Mouse (Mus musculus) MEL (cell line): ENCODE measurements at regions not wholly inside any gene's neighbourhood (a gene's known extent, or its start where the extent isn't known, plus 50 kb on each side); places are given as distances from the start of the nearest gene placed in this dataset.

ENCODE experiments used
- DNase-seq: peaks from one replicate; pipeline ENCODE4 v3.0.0; 2011; ENCODE audit warnings: low read depth, low spot score
- H3K27ac ChIP-seq: 2 replicates; pipeline ENCODE4 v1.5.1; 2012; ENCODE audit warnings: low read depth, mild to moderate bottlenecking, control low read depth, low read length, moderate library complexity; ENCODE audit not compliant: control insufficient read depth
- H3K27me3 ChIP-seq, 2 experiments: fragments of 150-350 bp in 1 of 2; sonication (generic) in 1 of 2; 2 replicates each; pipeline ENCODE4 v1.6.1; 2012; ENCODE audit warnings: low read length in 2 of 2, mild to moderate bottlenecking in 2 of 2, improper control_type of control experiment in 1 of 2, moderate library complexity in 1 of 2; ENCODE audit not compliant: insufficient read depth in 2 of 2, control insufficient read depth in 1 of 2
- H3K36me3 ChIP-seq, 2 experiments: 2 replicates each; pipeline ENCODE4 v1.6.1; 2012 to 2014; ENCODE audit warnings: low read length in 2 of 2, improper control_type of control experiment in 1 of 2, inconsistent platforms in 1 of 2, mild to moderate bottlenecking in 1 of 2; ENCODE audit not compliant: insufficient read depth in 2 of 2, control insufficient read depth in 1 of 2
- H3K4me1 ChIP-seq, 2 experiments: fragments of 150-350 bp in 1 of 2; sonication (generic) in 1 of 2; 2 replicates each; pipeline ENCODE4 v1.6.1; 2012; ENCODE audit warnings: low read length in 2 of 2, improper control_type of control experiment in 1 of 2, mild to moderate bottlenecking in 1 of 2; ENCODE audit not compliant: insufficient read depth in 2 of 2, control insufficient read depth in 1 of 2
- H3K4me3 ChIP-seq, 2 experiments: fragments of 150-350 bp in 1 of 2; sonication (generic) in 1 of 2; 2 replicates each; pipeline ENCODE4 v1.5.1; 2012; ENCODE audit warnings: low read depth in 2 of 2, low read length in 2 of 2, mild to moderate bottlenecking in 2 of 2, moderate library complexity in 2 of 2, control low read depth in 1 of 2, improper control_type of control experiment in 1 of 2; ENCODE audit not compliant: control insufficient read depth in 1 of 2, insufficient read depth in 1 of 2
- H3K79me2 ChIP-seq: 2 replicates; pipeline ENCODE4 v1.6.1; 2012; ENCODE audit warnings: mild to moderate bottlenecking, low read length, moderate library complexity; ENCODE audit not compliant: control insufficient read depth, poor library complexity, insufficient read depth
- H3K9ac ChIP-seq: 2 replicates; pipeline ENCODE4 v1.6.1; 2012; ENCODE audit warnings: low read depth, mild to moderate bottlenecking, control low read depth, low read length, moderate library complexity; ENCODE audit not compliant: control insufficient read depth, poor library complexity, severe bottlenecking
- H3K9me3 ChIP-seq: fragments of 150-350 bp; sonication (generic); replicated peaks from 2 replicates; pipeline ENCODE4 v1.6.1; 2012; ENCODE audit warnings: mild to moderate bottlenecking, low read length, improper control_type of control experiment, moderate library complexity; ENCODE audit not compliant: insufficient read depth
- CTCF ChIP-seq, 3 experiments: IDR thresholded peaks in 2 of 3; conservative IDR thresholded peaks in 1 of 3; 2 replicates each; pipeline ENCODE4 v1.5.1; 2011 to 2012; ENCODE audit warnings: low read length in 3 of 3, low read depth in 2 of 3, mild to moderate bottlenecking in 2 of 3, improper control_type of control experiment in 1 of 3, inconsistent platforms in 1 of 3, mixed read lengths in 1 of 3, moderate library complexity in 1 of 3; ENCODE audit not compliant: control insufficient read depth in 1 of 3, insufficient read depth in 1 of 3, poor library complexity in 1 of 3, severe bottlenecking in 1 of 3
- EP300 ChIP-seq, 2 experiments: IDR thresholded peaks; 2 replicates each; pipeline ENCODE4 v1.6.1; 2011; ENCODE audit warnings: improper control_type of control experiment in 2 of 2, low read length in 2 of 2, low read depth in 1 of 2, mild to moderate bottlenecking in 1 of 2
- HCFC1 ChIP-seq: IDR thresholded peaks from 2 replicates; pipeline ENCODE4 v1.6.1; 2012; ENCODE audit warnings: low read depth, mild to moderate bottlenecking, inconsistent platforms, low read length, improper control_type of control experiment, moderate library complexity
- KAT2A ChIP-seq: conservative IDR thresholded peaks from 2 replicates; pipeline ENCODE4 v1.6.1; 2012; ENCODE audit warnings: low read depth, low read length, improper control_type of control experiment, inconsistent platforms
- MAX ChIP-seq: IDR thresholded peaks from 2 replicates; pipeline ENCODE4 v1.6.1; 2011; ENCODE audit warnings: low read length, improper control_type of control experiment
- MXI1 ChIP-seq: IDR thresholded peaks from 2 replicates; pipeline ENCODE4 v1.6.1; 2011; ENCODE audit warnings: mild to moderate bottlenecking, low read depth, low read length, improper control_type of control experiment
- MYB ChIP-seq: IDR thresholded peaks from 2 replicates; pipeline ENCODE4 v1.6.1; 2011; ENCODE audit warnings: mild to moderate bottlenecking, low read depth, low read length, improper control_type of control experiment
- MYC ChIP-seq: IDR thresholded peaks from 2 replicates; pipeline ENCODE4 v1.6.1; 2011; ENCODE audit warnings: low read depth, mild to moderate bottlenecking, low read length, improper control_type of control experiment, moderate library complexity
- NELFE ChIP-seq: IDR thresholded peaks from 2 replicates; pipeline ENCODE4 v1.6.1; 2011; ENCODE audit warnings: low read depth, low read length, improper control_type of control experiment
- NRF1 ChIP-seq: IDR thresholded peaks from 2 replicates; pipeline ENCODE4 v1.6.1; 2014; ENCODE audit warnings: low read depth, mild to moderate bottlenecking, inconsistent platforms, low read length, improper control_type of control experiment, moderate library complexity; ENCODE audit not compliant: poor library complexity, insufficient read depth, severe bottlenecking
- POLR2A ChIP-seq, 2 experiments: IDR thresholded peaks; 2 replicates each; pipeline ENCODE4 v1.6.1; 2011 to 2012; ENCODE audit warnings: low read length in 2 of 2, mild to moderate bottlenecking in 2 of 2, control low read depth in 1 of 2, improper control_type of control experiment in 1 of 2, low read depth in 1 of 2, moderate library complexity in 1 of 2; ENCODE audit not compliant: control insufficient read depth in 1 of 2, insufficient read depth in 1 of 2, poor library complexity in 1 of 2
- TAL1 ChIP-seq: IDR thresholded peaks from 2 replicates; pipeline ENCODE4 v1.6.1; 2012; ENCODE audit warnings: mild to moderate bottlenecking, inconsistent platforms, low read length, moderate library complexity, mixed read lengths
- ZC3H11A ChIP-seq: IDR thresholded peaks from 2 replicates; pipeline ENCODE4 v1.6.1; 2012; ENCODE audit warnings: low read depth, mild to moderate bottlenecking, inconsistent platforms, low read length, improper control_type of control experiment
- ZKSCAN1 ChIP-seq: IDR thresholded peaks from 2 replicates; pipeline ENCODE4 v1.6.1; 2012; ENCODE audit warnings: low read depth, mild to moderate bottlenecking, inconsistent platforms, low read length, improper control_type of control experiment, moderate library complexity
- ZNF384 ChIP-seq: IDR thresholded peaks from 2 replicates; pipeline ENCODE4 v1.6.1; 2012; ENCODE audit warnings: low read depth, mild to moderate bottlenecking, inconsistent platforms, low read length, improper control_type of control experiment

DNA sequence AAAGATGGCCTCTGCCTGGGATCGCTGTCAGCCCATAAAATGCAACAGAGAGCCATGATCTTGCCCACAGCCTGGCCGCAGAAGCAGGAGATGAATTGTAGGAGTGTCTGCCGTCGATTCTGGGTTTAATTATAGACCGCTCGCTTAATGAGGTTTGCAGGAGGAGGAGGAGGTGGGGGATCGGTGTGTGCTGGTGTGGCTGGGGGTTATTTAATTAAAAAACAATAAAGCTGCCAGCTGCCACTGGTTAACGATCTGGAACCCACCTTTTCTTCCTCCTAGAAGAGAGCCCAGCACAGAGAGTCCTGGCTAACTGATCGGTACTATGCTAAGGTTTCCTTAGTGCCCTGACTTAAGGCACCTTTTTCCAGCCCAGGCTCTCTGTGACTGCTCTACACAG is 231.4 kb upstream of the Pard3b start:
- H3K79me2 ChIP-seq = no peaks in the 10 kb centered on the region
- no peak overlapping the region for H3K27ac ChIP-seq
- no peak for DNase-seq
- H3K4me1 ChIP-seq = no peaks in the 10 kb centered on the region
- H3K9me3 ChIP-seq = no peaks in the 10 kb centered on the region
- no peak overlapping the region for H3K4me3 ChIP-seq
- TF ChIP-seq MYC (no peak), NELFE (no peak)
- no peak overlapping the region for H3K9ac ChIP-seq
- H3K36me3 ChIP-seq = no peaks in the 10 kb centered on the region
- H3K27me3 ChIP-seq = no peaks in the 10 kb centered on the region

DNA sequence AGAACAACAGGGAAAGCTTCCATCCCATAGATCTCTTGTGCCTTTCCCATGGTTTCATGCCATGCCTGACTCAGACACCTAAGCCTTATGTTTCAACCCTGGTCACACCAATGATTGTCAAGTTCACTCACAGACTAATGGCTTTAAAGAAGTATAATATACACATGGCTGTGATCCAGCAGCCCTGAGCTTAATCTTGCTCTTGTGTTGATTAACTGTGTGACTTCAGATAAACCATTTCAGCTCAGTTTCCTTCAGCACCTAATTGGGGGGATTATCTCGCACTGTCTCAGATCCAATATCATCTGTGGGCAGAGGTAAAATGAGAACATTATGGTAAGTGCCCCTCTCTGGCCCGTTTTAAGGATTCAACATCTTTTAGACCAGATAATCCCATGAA is 223.9 kb upstream of the Pard3b start:
- H3K79me2 ChIP-seq = no peaks in the 10 kb centered on the region
- DNase-seq = no peak
- no peaks in the 10 kb centered on the region for H3K4me1 ChIP-seq
- H3K9ac ChIP-seq = no peak overlapping the region
- H3K27ac ChIP-seq = no peak overlapping the region
- TF ChIP-seq MYB (no peak), ZKSCAN1 (no peak), HCFC1 (no peak), ZC3H11A (no peak), MAX (no peak), MYC (no peak), POLR2A (IDR thresholded peaks at IDR 0.05; ENCODE audit: control insufficient read depth in 1 of 2, insufficient read depth in 1 of 2, low read depth in 1 of 2, low read length in 2 of 2, poor library complexity in 1 of 2) (no peak), EP300 (IDR thresholded peaks at IDR 0.05; ENCODE audit: low read depth in 1 of 2, low read length in 2 of 2) (no peak), TAL1 (no peak), KAT2A (no peak), NELFE (no peak), NRF1 (no peak), MXI1 (no peak), CTCF (IDR thresholded peaks at IDR 0.05 in 2 of 3, conservative IDR thresholded peaks at IDR 0.05 in 1 of 3; ENCODE audit: control insufficient read depth in 1 of 3, insufficient read depth in 1 of 3, low read depth in 2 of 3, low read length in 3 of 3, poor library complexity in 1 of 3, severe bottlenecking in 1 of 3) (no peak)
- H3K36me3 ChIP-seq = no peaks in the 10 kb centered on the region
- no peaks in the 10 kb centered on the region for H3K9me3 ChIP-seq
- no peaks in the 10 kb centered on the region for H3K27me3 ChIP-seq
- H3K4me3 ChIP-seq = no peak overlapping the region

DNA sequence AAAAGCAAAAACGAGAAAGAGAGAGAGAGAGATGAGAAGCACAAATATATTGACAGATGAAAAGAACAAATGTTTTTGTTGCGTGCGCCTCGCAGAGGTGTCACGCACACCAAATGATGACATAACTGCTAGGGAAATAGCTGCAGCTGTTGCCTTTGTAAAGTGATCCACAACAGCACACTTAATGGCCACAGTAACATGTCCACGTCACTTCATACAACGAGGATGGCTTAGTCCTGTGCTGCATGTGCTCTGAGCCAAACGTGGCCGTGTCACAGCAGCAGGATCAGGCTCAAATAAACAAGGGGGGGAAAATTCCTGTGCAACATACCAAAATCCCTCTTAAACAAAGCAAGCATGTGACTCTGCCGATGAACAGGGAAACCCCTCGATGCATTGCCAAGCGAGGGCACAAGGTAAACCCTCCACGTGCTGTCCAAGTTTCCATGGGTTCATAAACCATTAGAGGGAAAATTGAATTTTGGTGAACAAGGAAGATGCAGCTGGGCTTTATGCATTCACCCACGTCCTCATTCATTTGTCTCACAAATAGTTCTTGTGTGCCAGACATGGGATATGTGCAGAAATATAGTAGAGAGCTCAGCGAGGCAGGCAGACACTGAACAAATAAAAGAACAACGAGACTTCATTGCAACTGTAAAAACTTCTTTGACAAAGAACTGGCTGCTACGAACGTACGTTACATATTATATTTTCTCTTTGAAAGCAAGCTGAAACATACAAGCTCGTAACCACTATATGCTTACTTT is 223.0 kb upstream of the Pard3b start:
- Histone ChIP-seq H3K27me3 (no peaks in the 10 kb centered on the region), H3K9me3 (no peaks in the 10 kb centered on the region), H3K9ac (no peak overlapping the region), H3K27ac (no peak overlapping the region), H3K36me3 (no peaks in the 10 kb centered on the region), H3K79me2 (no peaks in the 10 kb centered on the region), H3K4me3 (no peak overlapping the region), H3K4me1 (no peaks in the 10 kb centered on the region)
- no peak for TF ChIP-seq ZNF384
- TF ChIP-seq MAX = no peak
- no peak for TF ChIP-seq TAL1
- DNase-seq = no peak
